Comparison of ENCODE assay signal across 28 mouse cellular contexts in genomic region chr10:117301688-117302087, GRCm38 (mm10). TPM values are rescaled to one million over a fixed set of nuclear protein-coding genes. Genes with fewer than 3 reads are reported as not detected.
DNase-seq lines count a peak whose midpoint lies in the region; ATAC-seq and TF ChIP-seq lines count a peak whose summit lies in the region.
"Had no signal": no experiment of that assay in that cellular context is flagged by ENCODE, and none has a peak within 500 bp of the region (broad histone marks: within the 10 kb centered on the region; RNA-seq: fewer than 3 reads in every experiment).

No protein-coding gene starts in this region.

- H3K9ac ChIP-seq in heart, postnatal 0 days (replicated peaks; ENCODE audit: low read depth, low read length): no peak overlapping the region
- H3K9ac ChIP-seq: embryonic facial prominence, embryonic 12.5 days; heart, embryonic 15.5 days; liver, embryonic 13.5 days had no signal

- intact Hi-C loops in heart, postnatal 36 days (cut with DNase I): no loop called here

- ATAC-seq in heart, postnatal 0 days (ENCODE audit: insufficient read depth, low read depth): no peak
- ATAC-seq in granulocyte monocyte progenitor cell, adult 5-6 weeks (replicated peaks; ENCODE audit: poor library complexity, severe bottlenecking): peak; percentile 84
- ATAC-seq: activated CD4-positive, CD25-positive, alpha-beta regulatory T cell, adult 4 months; hindbrain, embryonic 16.5 days; intestine, embryonic 16.5 days; midbrain, embryonic 16.5 days had no signal

- peak; percentile 12 for DNase-seq in heart, postnatal 0 days (ENCODE audit: low spot score)
- no peak for DNase-seq in heart, postnatal 36 days
- peak; percentile 62 for DNase-seq in lung, postnatal 25 days (ENCODE audit: low spot score)
- no peak for DNase-seq in lung, adult 18-20 months
- DNase-seq in skeletal muscle tissue, adult 2 months (ENCODE audit: low read depth, low spot score): peak; percentile 27
- DNase-seq in frontal cortex, postnatal 36 days (ENCODE audit: low spot score in 2 of 2): no peak
- DNase-seq in adrenal gland, postnatal 14 days: no peak
- DNase-seq: adrenal gland, postnatal 10 days; cerebellum, adult 9-11 months; gastrocnemius, postnatal 10 days; kidney, postnatal 25 days; liver, embryonic 13.5 days; lung, postnatal 14 days had no signal

- WGBS in heart, postnatal 0 days: 62% methylated on average over 1 of the region's 1 CpGs

- peak; percentile 55; the same call in 1 of the 2 replicates for TF ChIP-seq EP300 in heart, postnatal 0 days (IDR thresholded peaks at IDR 0.05; ENCODE audit: low read depth)

- H3K27me3 ChIP-seq in heart, postnatal 0 days (ENCODE audit: control insufficient read depth, insufficient read depth, low read length): no peaks in the 10 kb centered on the region
- H3K27me3 ChIP-seq: embryonic facial prominence, embryonic 12.5 days; heart, embryonic 15.5 days; liver, embryonic 13.5 days had no signal

- H3K36me3 ChIP-seq in heart, postnatal 0 days (replicated peaks; ENCODE audit: control insufficient read depth, insufficient read depth, low read length): no peaks in the 10 kb centered on the region
- H3K36me3 ChIP-seq: embryonic facial prominence, embryonic 12.5 days; heart, embryonic 15.5 days; hindbrain, embryonic 10.5 days; limb, embryonic 10.5 days; liver, embryonic 13.5 days; midbrain, embryonic 10.5 days had no signal

- H3K9me3 ChIP-seq in heart, postnatal 0 days (replicated peaks; ENCODE audit: control insufficient read depth, low read length): peaks cover 8% of the 10 kb centered on the region; the same call in 1 of the 2 replicates
- H3K9me3 ChIP-seq: embryonic facial prominence, embryonic 12.5 days; heart, embryonic 15.5 days; hindbrain, embryonic 10.5 days; limb, embryonic 10.5 days; liver, embryonic 13.5 days; midbrain, embryonic 10.5 days had no signal

- H3K4me1 ChIP-seq in heart, postnatal 0 days (ENCODE audit: control insufficient read depth, insufficient read depth): no peaks in the 10 kb centered on the region
- H3K4me1 ChIP-seq: embryonic facial prominence, embryonic 12.5 days; heart, embryonic 15.5 days; hindbrain, embryonic 10.5 days; limb, embryonic 10.5 days; midbrain, embryonic 10.5 days had no signal

- H3K4me2 ChIP-seq in heart, postnatal 0 days (ENCODE audit: low read depth, low read length): no peak overlapping the region
- H3K4me2 ChIP-seq: embryonic facial prominence, embryonic 12.5 days; heart, embryonic 15.5 days; liver, embryonic 13.5 days had no signal

- TF ChIP-seq CTCF in heart, postnatal 0 days (IDR thresholded peaks at IDR 0.05; ENCODE audit: low read depth): no peak

- H3K4me3 ChIP-seq in heart, postnatal 0 days (ENCODE audit: low read depth, low read length): no peak overlapping the region
- H3K4me3 ChIP-seq: embryonic facial prominence, embryonic 12.5 days; heart, embryonic 15.5 days; hindbrain, embryonic 10.5 days; layer of hippocampus, adult 2 months; limb, embryonic 10.5 days; liver, embryonic 13.5 days; midbrain, embryonic 10.5 days had no signal

- H3K27ac ChIP-seq in heart, postnatal 0 days (ENCODE audit: low read depth): no peak overlapping the region
- H3K27ac ChIP-seq: embryonic facial prominence, embryonic 12.5 days; heart, embryonic 15.5 days; hindbrain, embryonic 10.5 days; layer of hippocampus, adult 2 months; limb, embryonic 10.5 days; liver, embryonic 13.5 days; midbrain, embryonic 10.5 days had no signal

RNA-seq across cellular contexts. Expression of gene Lyz1, which starts 9.0 kb away (rescaled TPM):
- total RNA-seq in heart, postnatal 0 days (2014; rRNA removed; ENCODE audit: low replicate concordance): 0.15 and 0.73 TPM in 2 replicates
- 0.49 and 1.4 TPM in 2 replicates for polyA plus RNA-seq in heart, postnatal 0 days (2015; fragmentation: Nextera tagmentation; extraction: Ambion mirVana)
- total RNA-seq in heart, postnatal 36 days (2021): 10 to 100 TPM; 14.0 to 16.1 TPM
- total RNA-seq in granulocyte monocyte progenitor cell, adult 5-6 weeks (2014; fragmentation: Nextera tagmentation): not detected in 2 replicates
- 0.22 and 0.41 TPM in 2 replicates for total RNA-seq in granulocyte monocyte progenitor cell, adult 5-6 weeks (2017)
- total RNA-seq in adrenal gland, postnatal 14 days (2021): 7.3 and 26.9 TPM in 2 replicates
- total RNA-seq: ES-E14 had no signal
- polyA plus RNA-seq: embryonic facial prominence, embryonic 12.5 days; forebrain, embryonic 11.5 days; hindbrain, embryonic 10.5 days; hindbrain, embryonic 16.5 days; kidney, embryonic 14.5 days; limb, embryonic 10.5 days; liver, embryonic 13.5 days; midbrain, embryonic 10.5 days; midbrain, embryonic 16.5 days; neural tube, embryonic 14.5 days had no signal

RNA-seq across cellular contexts. Expression of gene Lyz2, which starts 19.6 kb away (rescaled TPM):
- 37.1 and 40.6 TPM in 2 replicates for total RNA-seq in heart, postnatal 0 days (2014; rRNA removed; ENCODE audit: low replicate concordance)
- polyA plus RNA-seq in heart, postnatal 0 days (2015; fragmentation: Nextera tagmentation; extraction: Ambion mirVana): 54.7 and 61.6 TPM in 2 replicates
- total RNA-seq in heart, postnatal 36 days (2021): 100 to 1,000 TPM; 148 to 201 TPM
- 190 and 288 TPM in 2 replicates for total RNA-seq in granulocyte monocyte progenitor cell, adult 5-6 weeks (2014; fragmentation: Nextera tagmentation)
- total RNA-seq in granulocyte monocyte progenitor cell, adult 5-6 weeks (2017): 714 and 744 TPM in 2 replicates
- 66.2 and 195 TPM in 2 replicates for total RNA-seq in adrenal gland, postnatal 14 days (2021)

Comparison
In these comparisons a context has a peak if more than half of its experiments do, and no peak if none do; other contexts are left out.
1. DNase-seq: peak in heart, postnatal 0 days (single experiment), lung, postnatal 25 days (single experiment) and skeletal muscle tissue, adult 2 months (single experiment); none in heart, postnatal 36 days (0 of 2), lung, adult 18-20 months (0 of 2), frontal cortex, postnatal 36 days (0 of 2) and adrenal gland, postnatal 14 days (single experiment).